Mouse (Mus musculus): Measurements from ENCODE around the gene Pld3.

- TF ChIP-seq CTCF (conservative IDR thresholded peaks at IDR 0.05; ENCODE audit: low read length), result no peak
- TF ChIP-seq POU5F1 (IDR thresholded peaks at IDR 0.05; ENCODE audit: borderline replicate concordance, low read length), result no peak
Observed at GRCm38 (mm10) chr7:27591266-27592216, 38.5 kb upstream of the Pld3 start, which contains the start of gene Akt2.
